Mouse (Mus musculus): Measurements from ENCODE around the gene Tmem115.

- TF ChIP-seq TCF12 (IDR thresholded peaks at IDR 0.05; ENCODE audit: insufficient read depth, poor library complexity, severe bottlenecking) (no peak), REST (IDR thresholded peaks at IDR 0.05; ENCODE audit: insufficient read depth, insufficient read length) (no peak), USF1 (IDR thresholded peaks at IDR 0.05; ENCODE audit: low read depth) (no peak), POLR2A (IDR thresholded peaks at IDR 0.05; ENCODE audit: insufficient read length, low read depth) (no peak), SRF (IDR thresholded peaks at IDR 0.05; ENCODE audit: control insufficient read depth, insufficient read length, low read depth) (no peak), MYOG (IDR thresholded peaks at IDR 0.05; ENCODE audit: control insufficient read depth in 1 of 3, insufficient read depth in 1 of 3, insufficient read length in 2 of 3, low read depth in 2 of 3) (no peak), POLR2AphosphoS2 (IDR thresholded peaks at IDR 0.05; ENCODE audit: insufficient read length, low read depth) (no peak)
Measured at GRCm38 (mm10) chr9:107572327-107572662, 38.5 kb downstream of the Tmem115 start.
